Mouse (Mus musculus): ENCODE results near the gene Arid3b. TPM values are rescaled to one million over a fixed set of nuclear protein-coding genes. Genes with fewer than 3 reads are reported as not detected.

Gene Arid3b
- polyA plus RNA-seq, 1 experiment: 93.0 TPM

DNA sequence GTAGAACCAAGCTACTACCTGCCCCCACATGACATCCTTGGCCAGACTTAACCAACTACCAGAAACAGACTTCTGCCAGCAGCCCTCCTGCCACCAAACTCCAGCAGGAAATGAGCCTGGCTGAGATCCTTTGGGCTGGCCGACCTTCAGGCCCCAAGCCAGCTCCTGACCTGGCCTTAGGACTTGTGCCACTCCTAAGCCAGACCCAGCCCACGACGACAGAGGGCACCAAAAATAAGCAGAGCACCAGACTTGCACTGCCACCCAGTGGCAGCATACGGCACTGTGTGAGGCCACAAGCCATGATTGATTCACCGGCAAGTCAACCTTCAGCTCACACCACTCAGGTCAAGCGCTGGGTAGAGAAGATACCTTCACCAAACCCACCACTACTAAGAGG is 77.3 kb downstream of the Arid3b start:
- H3K4me1 ChIP-seq (ENCODE audit: control insufficient read depth, insufficient read depth, low read length): peaks cover 2% of the 10 kb centered on the region
- no peak overlapping the region for H3K27ac ChIP-seq (ENCODE audit: insufficient read depth, low read length)
- no peaks in the 10 kb centered on the region for H3K9me3 ChIP-seq (replicated peaks; ENCODE audit: control insufficient read depth, insufficient read depth, low read length, poor library complexity, severe bottlenecking)
- no peak for TF ChIP-seq POLR2A (IDR thresholded peaks at IDR 0.05; ENCODE audit: insufficient read depth, low read length)
- peak; percentile 99 for TF ChIP-seq CTCF (IDR thresholded peaks at IDR 0.05; ENCODE audit: low read depth, low read length)
- TF ChIP-seq EP300 (IDR thresholded peaks at IDR 0.05; ENCODE audit: insufficient read depth, low read depth, low read length): no peak
- no peak overlapping the region for H3K9ac ChIP-seq (ENCODE audit: low read depth, poor library complexity, severe bottlenecking)
- peaks cover 30% of the 10 kb centered on the region for H3K36me3 ChIP-seq (ENCODE audit: control insufficient read depth, insufficient read depth, low read length, poor library complexity, severe bottlenecking)
- no peaks in the 10 kb centered on the region for H3K27me3 ChIP-seq (ENCODE audit: control insufficient read depth, insufficient read depth, low read length, poor library complexity, severe bottlenecking)
- H3K4me3 ChIP-seq (ENCODE audit: low read depth, low read length): no peak overlapping the region

GRCm38 (mm10) chr9:57758528-57758927 is 78.1 kb downstream of the Arid3b start:
- no peaks in the 10 kb centered on the region for H3K27me3 ChIP-seq (ENCODE audit: control insufficient read depth, insufficient read depth, low read length, poor library complexity, severe bottlenecking)
- peaks cover 38% of the 10 kb centered on the region for H3K36me3 ChIP-seq (ENCODE audit: control insufficient read depth, insufficient read depth, low read length, poor library complexity, severe bottlenecking)
- no peak overlapping the region for H3K9ac ChIP-seq (ENCODE audit: low read depth, poor library complexity, severe bottlenecking)
- H3K4me3 ChIP-seq (ENCODE audit: low read depth, low read length): no peak overlapping the region
- H3K9me3 ChIP-seq (replicated peaks; ENCODE audit: control insufficient read depth, insufficient read depth, low read length, poor library complexity, severe bottlenecking): no peaks in the 10 kb centered on the region
- TF ChIP-seq EP300 (IDR thresholded peaks at IDR 0.05; ENCODE audit: insufficient read depth, low read depth, low read length): no peak
- TF ChIP-seq CTCF (IDR thresholded peaks at IDR 0.05; ENCODE audit: low read depth, low read length): no peak
- TF ChIP-seq POLR2A (IDR thresholded peaks at IDR 0.05; ENCODE audit: insufficient read depth, low read length): no peak
- peaks cover 2% of the 10 kb centered on the region for H3K4me1 ChIP-seq (ENCODE audit: control insufficient read depth, insufficient read depth, low read length)
- no peak overlapping the region for H3K27ac ChIP-seq (ENCODE audit: insufficient read depth, low read length)

- H3K36me3 ChIP-seq (ENCODE audit: control insufficient read depth, insufficient read depth, low read length, poor library complexity, severe bottlenecking): peaks cover 46% of the 10 kb centered on the region
- TF ChIP-seq CTCF (IDR thresholded peaks at IDR 0.05; ENCODE audit: low read depth, low read length) (no peak), POLR2A (IDR thresholded peaks at IDR 0.05; ENCODE audit: insufficient read depth, low read length) (no peak), EP300 (IDR thresholded peaks at IDR 0.05; ENCODE audit: insufficient read depth, low read depth, low read length) (no peak)
Measured at GRCm38 (mm10) chr9:57757578-57757977, 79.0 kb downstream of the Arid3b start.

DNA sequence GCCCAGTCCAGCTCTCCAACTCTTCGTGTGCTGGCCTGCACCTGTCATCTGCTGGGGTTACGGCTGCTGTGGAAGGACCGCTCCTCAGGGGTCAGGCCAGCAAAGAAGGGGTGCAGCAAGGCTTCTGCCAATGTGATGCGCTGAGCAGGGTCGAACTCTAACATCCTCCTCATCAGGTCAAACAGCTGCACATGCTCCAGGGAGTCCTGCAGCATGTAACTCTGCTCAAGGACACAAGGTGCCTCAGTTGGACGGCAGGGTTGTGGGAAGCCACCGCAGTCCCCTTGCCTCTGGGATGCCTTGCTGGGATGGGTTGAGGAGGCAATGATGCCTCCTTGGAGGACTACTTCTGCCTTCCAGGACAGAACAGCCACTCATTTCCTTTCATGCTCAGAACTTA is 85.7 kb downstream of the Arid3b start:
- H3K36me3 ChIP-seq (ENCODE audit: control insufficient read depth, insufficient read depth, low read length, poor library complexity, severe bottlenecking): peaks cover 65% of the 10 kb centered on the region

More at GRCm38 (mm10) chr9:57757578-57757977, 79.0 kb downstream of the Arid3b start:
- Histone ChIP-seq H3K9ac (ENCODE audit: low read depth, poor library complexity, severe bottlenecking) (no peak overlapping the region), H3K27ac (ENCODE audit: insufficient read depth, low read length) (no peak overlapping the region), H3K4me3 (ENCODE audit: low read depth, low read length) (no peak overlapping the region), H3K27me3 (ENCODE audit: control insufficient read depth, insufficient read depth, low read length, poor library complexity, severe bottlenecking) (no peaks in the 10 kb centered on the region), H3K9me3 (replicated peaks; ENCODE audit: control insufficient read depth, insufficient read depth, low read length, poor library complexity, severe bottlenecking) (no peaks in the 10 kb centered on the region), H3K4me1 (ENCODE audit: control insufficient read depth, insufficient read depth, low read length) (no peaks in the 10 kb centered on the region)

GRCm38 (mm10) chr9:57748831-57749230 is 87.8 kb downstream of the Arid3b start:
- Histone ChIP-seq H3K36me3 (ENCODE audit: control insufficient read depth, insufficient read depth, low read length, poor library complexity, severe bottlenecking) (peaks cover 64% of the 10 kb centered on the region), H3K9ac (ENCODE audit: low read depth, poor library complexity, severe bottlenecking) (no peak overlapping the region), H3K27ac (ENCODE audit: insufficient read depth, low read length) (no peak overlapping the region), H3K4me3 (ENCODE audit: low read depth, low read length) (no peak overlapping the region), H3K4me1 (ENCODE audit: control insufficient read depth, insufficient read depth, low read length) (no peaks in the 10 kb centered on the region), H3K27me3 (ENCODE audit: control insufficient read depth, insufficient read depth, low read length, poor library complexity, severe bottlenecking) (no peaks in the 10 kb centered on the region), H3K9me3 (replicated peaks; ENCODE audit: control insufficient read depth, insufficient read depth, low read length, poor library complexity, severe bottlenecking) (no peaks in the 10 kb centered on the region)
- TF ChIP-seq CTCF (IDR thresholded peaks at IDR 0.05; ENCODE audit: low read depth, low read length): no peak
- TF ChIP-seq POLR2A (IDR thresholded peaks at IDR 0.05; ENCODE audit: insufficient read depth, low read length): no peak
- no peak for TF ChIP-seq EP300 (IDR thresholded peaks at IDR 0.05; ENCODE audit: insufficient read depth, low read depth, low read length)

More for the DNA sequence above, 85.7 kb downstream of the Arid3b start:
- no peaks in the 10 kb centered on the region for H3K4me1 ChIP-seq (ENCODE audit: control insufficient read depth, insufficient read depth, low read length)
- H3K9me3 ChIP-seq (replicated peaks; ENCODE audit: control insufficient read depth, insufficient read depth, low read length, poor library complexity, severe bottlenecking): no peaks in the 10 kb centered on the region
- no peak overlapping the region for H3K27ac ChIP-seq (ENCODE audit: insufficient read depth, low read length)
- H3K27me3 ChIP-seq (ENCODE audit: control insufficient read depth, insufficient read depth, low read length, poor library complexity, severe bottlenecking): no peaks in the 10 kb centered on the region
- no peak for TF ChIP-seq CTCF (IDR thresholded peaks at IDR 0.05; ENCODE audit: low read depth, low read length)
- no peak for TF ChIP-seq POLR2A (IDR thresholded peaks at IDR 0.05; ENCODE audit: insufficient read depth, low read length)
- no peak for TF ChIP-seq EP300 (IDR thresholded peaks at IDR 0.05; ENCODE audit: insufficient read depth, low read depth, low read length)
- no peak overlapping the region for H3K4me3 ChIP-seq (ENCODE audit: low read depth, low read length)
- H3K9ac ChIP-seq (ENCODE audit: low read depth, poor library complexity, severe bottlenecking): no peak overlapping the region

- no peaks in the 10 kb centered on the region for H3K9me3 ChIP-seq (replicated peaks; ENCODE audit: control insufficient read depth, insufficient read depth, low read length, poor library complexity, severe bottlenecking)
- no peak overlapping the region for H3K9ac ChIP-seq (ENCODE audit: low read depth, poor library complexity, severe bottlenecking)
- no peak overlapping the region for H3K27ac ChIP-seq (ENCODE audit: insufficient read depth, low read length)
- H3K4me3 ChIP-seq (ENCODE audit: low read depth, low read length): no peak overlapping the region
- H3K36me3 ChIP-seq (ENCODE audit: control insufficient read depth, insufficient read depth, low read length, poor library complexity, severe bottlenecking): peaks cover 57% of the 10 kb centered on the region
- H3K4me1 ChIP-seq (ENCODE audit: control insufficient read depth, insufficient read depth, low read length): no peaks in the 10 kb centered on the region
- H3K27me3 ChIP-seq (ENCODE audit: control insufficient read depth, insufficient read depth, low read length, poor library complexity, severe bottlenecking): no peaks in the 10 kb centered on the region
- TF ChIP-seq POLR2A (IDR thresholded peaks at IDR 0.05; ENCODE audit: insufficient read depth, low read length): no peak
- no peak for TF ChIP-seq CTCF (IDR thresholded peaks at IDR 0.05; ENCODE audit: low read depth, low read length)
- TF ChIP-seq EP300 (IDR thresholded peaks at IDR 0.05; ENCODE audit: insufficient read depth, low read depth, low read length): no peak
Measured at GRCm38 (mm10) chr9:57748137-57748536, 88.5 kb downstream of the Arid3b start.

All from ES-Bruce4 (cell line).